Mouse (Mus musculus): ENCODE measurements around the gene Spin2c. TPM values are rescaled to one million over a fixed set of nuclear protein-coding genes. Genes with fewer than 3 reads are reported as not detected.

Spin2c gene
- polyA plus RNA-seq (2015; fragmentation: Nextera tagmentation; extraction: Ambion mirVana) = 43.7 and 49.6 TPM in 2 replicates

GRCm38 (mm10) chrX:153831951-153832561, at the start of gene Spin2c:
Spin2c (plus strand) TSS chrX:153832225.
- Histone ChIP-seq H3K9me3 (no peaks in the 10 kb centered on the region), H3K4me3 (peak within 1 kb of the TSS; percentile 58), H3K9ac (peak within 1 kb of the TSS; percentile 71), H3K4me1 (peaks cover 7% of the 10 kb centered on the region; the same call in 1 of the 2 replicates), H3K36me3 (no peaks in the 10 kb centered on the region), H3K27ac (peak within 1 kb of the TSS; percentile 88), H3K4me2 (peak within 1 kb of the TSS; percentile 56), H3K27me3 (no peaks in the 10 kb centered on the region)
- ATAC-seq (ENCODE audit: insufficient number of reproducible peaks, insufficient read depth, low FRiP score, low TSS enrichment, low read depth) = peak; percentile 85
- WGBS = 15% methylated on average over 23 of the region's 23 CpGs

GRCm38 (mm10) chrX:153832606-153833005, 581 bp downstream of the Spin2c start:
- Histone ChIP-seq H3K4me1 (peaks cover 7% of the 10 kb centered on the region; the same call in 1 of the 2 replicates), H3K4me2 (peak overlapping the region; percentile 56), H3K4me3 (peak overlapping the region; percentile 58), H3K9ac (peak overlapping the region; percentile 71), H3K36me3 (no peaks in the 10 kb centered on the region), H3K27ac (peak overlapping the region; percentile 88), H3K27me3 (no peaks in the 10 kb centered on the region), H3K9me3 (no peaks in the 10 kb centered on the region)
- 28% methylated on average over 14 of the region's 14 CpGs for WGBS
- ATAC-seq (ENCODE audit: insufficient number of reproducible peaks, insufficient read depth, low FRiP score, low TSS enrichment, low read depth) = 0 out of 2 replicates have a peak, but pooled peaks have one; percentile 15

Other genes starting within 250 kb of the Spin2c start
- 10.4 and 11.6 TPM in 2 replicates for gene Kctd12b, start 135.8 kb upstream of the Spin2c start, polyA plus RNA-seq (2015; fragmentation: Nextera tagmentation; extraction: Ambion mirVana)
- gene Nbdy, start 108.6 kb upstream of the Spin2c start, polyA plus RNA-seq (2015; fragmentation: Nextera tagmentation; extraction: Ambion mirVana) = 133 and 141 TPM in 2 replicates
- not detected in 2 replicates for gene Samt1, start 180.4 kb downstream of the Spin2c start, polyA plus RNA-seq (2015; fragmentation: Nextera tagmentation; extraction: Ambion mirVana)
- gene 4921511M17Rik, start 201.6 kb downstream of the Spin2c start, polyA plus RNA-seq (2015; fragmentation: Nextera tagmentation; extraction: Ambion mirVana) = not detected in 2 replicates
- gene Gm10057, start 222.8 kb downstream of the Spin2c start, polyA plus RNA-seq (2015; fragmentation: Nextera tagmentation; extraction: Ambion mirVana) = not detected in 2 replicates